Mouse (Mus musculus): ENCODE results near the gene Scgb1b20. TPM values are rescaled to one million over a fixed set of nuclear protein-coding genes. Genes with fewer than 3 reads are reported as not detected.

The Scgb1b20 gene
- not detected in 2 replicates for polyA plus RNA-seq (2012; rRNA removed)

DNA sequence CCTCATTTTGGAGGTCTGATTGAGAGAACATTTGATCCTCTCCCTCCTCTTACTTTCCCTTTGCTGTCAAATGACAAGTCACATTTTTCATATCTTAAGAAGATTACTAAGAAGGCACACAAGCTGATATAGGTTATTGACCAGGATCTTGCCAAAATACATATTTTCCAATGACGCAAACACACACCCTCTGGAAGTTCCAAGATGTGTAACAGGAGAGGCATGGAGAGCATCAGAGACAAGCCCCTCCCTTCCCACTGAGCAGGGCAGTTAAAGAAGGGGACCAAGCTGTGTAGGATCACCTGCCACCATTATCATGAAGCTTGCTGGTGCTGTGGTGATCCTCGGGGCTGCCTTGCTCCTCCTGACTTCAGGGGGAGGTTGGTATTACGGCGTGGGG, at the start of gene Scgb1b20:
Scgb1b20 (plus strand) TSS at position 301 of the 400 bp plus-strand sequence.

DNA sequence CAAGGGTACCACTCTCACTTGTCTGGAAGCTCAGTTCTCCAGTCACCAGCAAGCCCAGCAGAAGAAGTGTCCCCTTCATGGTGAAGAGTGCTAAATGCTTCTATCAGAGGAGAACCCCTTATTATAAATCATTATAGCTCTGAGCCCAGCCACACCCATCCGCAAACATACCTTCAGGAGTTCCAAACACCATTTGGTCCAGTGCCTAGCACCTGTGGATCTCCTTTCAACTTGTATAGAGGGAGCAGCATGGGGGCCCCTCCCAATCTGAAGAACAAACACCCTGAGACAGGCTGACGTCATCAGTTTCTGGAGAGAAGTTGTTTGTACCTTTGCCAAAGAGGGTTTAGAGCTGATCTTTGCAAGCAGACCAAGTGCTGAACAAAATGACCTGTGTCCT, 6.8 kb upstream of the Scgb1b20 start, which contains the start of gene Scgb2b20:
Scgb2b20 (minus strand) TSS at position 101 of the 400 bp plus-strand sequence.

Other genes with a start within 250 kb of the Scgb1b20 start
- gene Scgb2b18, start 199.4 kb upstream of the Scgb1b20 start, polyA plus RNA-seq (2012; rRNA removed), result not detected in 2 replicates
- gene Scgb1b18, start 187.7 kb upstream of the Scgb1b20 start, polyA plus RNA-seq (2012; rRNA removed), result not detected in 2 replicates
- not detected in 2 replicates for gene Scgb2b19, start 92.9 kb upstream of the Scgb1b20 start, polyA plus RNA-seq (2012; rRNA removed)
- gene Scgb1b19, start 85.9 kb upstream of the Scgb1b20 start, polyA plus RNA-seq (2012; rRNA removed), result not detected in 2 replicates
- not detected in 2 replicates for gene Scgb2b20, start 6.9 kb upstream of the Scgb1b20 start, polyA plus RNA-seq (2012; rRNA removed)
- gene Scgb2b21, start 147.2 kb downstream of the Scgb1b20 start, polyA plus RNA-seq (2012; rRNA removed), result not detected in 2 replicates